In the genomic region with DNA sequence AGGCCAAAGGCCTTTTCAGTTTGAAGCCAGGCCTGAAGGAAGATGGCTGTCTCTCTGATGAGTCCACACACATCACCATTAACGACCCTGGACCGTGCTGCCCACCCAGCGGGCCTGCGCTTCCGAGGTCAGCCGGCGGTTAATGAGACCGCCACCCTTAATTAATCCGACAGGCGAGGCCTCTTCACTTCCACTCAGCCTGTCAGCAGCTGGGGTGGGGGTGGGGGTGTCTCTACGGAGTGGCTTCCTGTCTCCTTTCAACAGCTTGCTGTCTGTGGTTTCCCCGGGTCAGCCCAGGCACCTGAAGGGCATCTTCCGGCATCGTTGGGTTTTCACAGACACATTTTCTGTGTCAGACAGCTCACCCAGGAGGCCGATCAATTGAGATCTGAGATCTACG, we compare ENCODE assay signal across 10 mouse cellular contexts.
A peak's percentile ranks its signal among the peaks of the same experiment; 100 is the strongest.
DNase-seq lines count a peak whose midpoint lies in the region; ATAC-seq and TF ChIP-seq lines count a peak whose summit lies in the region.
"Had no signal": no experiment of that assay in that cellular context is flagged by ENCODE, and none has a peak within 500 bp of the region (broad histone marks: within the 10 kb centered on the region; RNA-seq: fewer than 3 reads in every experiment).

No protein-coding gene starts in this region.

- no peak overlapping the region for H3K4me3 ChIP-seq in forebrain, embryonic 12.5 days (replicated peaks)
- H3K4me3 ChIP-seq in forebrain, embryonic 15.5 days = no peak overlapping the region
- H3K4me3 ChIP-seq in midbrain, embryonic 12.5 days = no peak overlapping the region
- H3K4me3 ChIP-seq in midbrain, postnatal 0 days (ENCODE audit: low read depth, low read length) = no peak overlapping the region
- H3K4me3 ChIP-seq: limb, embryonic 15.5 days had no signal

- no peak overlapping the region for H3K4me2 ChIP-seq in forebrain, embryonic 12.5 days
- no peak overlapping the region for H3K4me2 ChIP-seq in forebrain, embryonic 15.5 days (replicated peaks)
- no peak overlapping the region for H3K4me2 ChIP-seq in midbrain, embryonic 12.5 days (replicated peaks)
- no peak overlapping the region for H3K4me2 ChIP-seq in midbrain, postnatal 0 days (ENCODE audit: low read depth, low read length, poor library complexity, severe bottlenecking)
- H3K4me2 ChIP-seq: limb, embryonic 15.5 days had no signal

- no peak for DNase-seq in midbrain, postnatal 0 days (ENCODE audit: low spot score)
- peak; percentile 90 for DNase-seq in naive thymus-derived CD4-positive, alpha-beta T cell, adult 2 months (ENCODE audit: low read depth)
- peak; percentile 79 for DNase-seq in thymus, postnatal 4 days
- no peak for DNase-seq in gastrocnemius, postnatal 4 days (ENCODE audit: low spot score in 2 of 2)
- DNase-seq in right cerebral cortex, adult 18-20 months = no peak
- DNase-seq: gastrocnemius, postnatal 14 days had no signal

- peak; percentile 52 for ATAC-seq in forebrain, embryonic 12.5 days (ENCODE audit: low FRiP score)
- no peak for ATAC-seq in forebrain, embryonic 15.5 days (replicated peaks)
- peak; percentile 50 for ATAC-seq in midbrain, embryonic 12.5 days (ENCODE audit: low FRiP score, low read depth)
- no peak for ATAC-seq in midbrain, postnatal 0 days (ENCODE audit: low FRiP score)

- H3K27me3 ChIP-seq in forebrain, embryonic 12.5 days = 0 out of 2 replicates have a peak, but pooled peaks cover 8% of the 10 kb centered on the region
- H3K27me3 ChIP-seq in forebrain, embryonic 15.5 days = no peaks in the 10 kb centered on the region
- no peaks in the 10 kb centered on the region; the same call in 1 of the 2 replicates for H3K27me3 ChIP-seq in midbrain, embryonic 12.5 days
- no peaks in the 10 kb centered on the region for H3K27me3 ChIP-seq in midbrain, postnatal 0 days (ENCODE audit: insufficient read depth, low read length)
- H3K27me3 ChIP-seq: limb, embryonic 15.5 days had no signal

- no peaks in the 10 kb centered on the region for H3K36me3 ChIP-seq in forebrain, embryonic 12.5 days (replicated peaks)
- H3K36me3 ChIP-seq in forebrain, embryonic 15.5 days = no peaks in the 10 kb centered on the region
- no peaks in the 10 kb centered on the region for H3K36me3 ChIP-seq in midbrain, embryonic 12.5 days
- H3K36me3 ChIP-seq in midbrain, postnatal 0 days (ENCODE audit: insufficient read depth, low read length) = no peaks in the 10 kb centered on the region
- H3K36me3 ChIP-seq: limb, embryonic 15.5 days had no signal

- no peaks in the 10 kb centered on the region for H3K9me3 ChIP-seq in forebrain, embryonic 12.5 days
- no peaks in the 10 kb centered on the region for H3K9me3 ChIP-seq in forebrain, embryonic 15.5 days
- no peaks in the 10 kb centered on the region for H3K9me3 ChIP-seq in midbrain, embryonic 12.5 days
- no peaks in the 10 kb centered on the region for H3K9me3 ChIP-seq in midbrain, postnatal 0 days (ENCODE audit: low read length)
- H3K9me3 ChIP-seq: limb, embryonic 15.5 days had no signal

- TF ChIP-seq CTCF in midbrain, postnatal 0 days (IDR thresholded peaks at IDR 0.05) = no peak

- 0 out of 2 replicates have a peak overlapping the region, but pooled peaks have one; percentile 38 for H3K27ac ChIP-seq in forebrain, embryonic 12.5 days
- no peak overlapping the region for H3K27ac ChIP-seq in forebrain, embryonic 15.5 days (replicated peaks)
- no peak overlapping the region for H3K27ac ChIP-seq in midbrain, embryonic 12.5 days (replicated peaks)
- no peak overlapping the region for H3K27ac ChIP-seq in midbrain, postnatal 0 days (ENCODE audit: low read depth, low read length)
- H3K27ac ChIP-seq: limb, embryonic 15.5 days had no signal

- peaks cover 52% of the 10 kb centered on the region for H3K4me1 ChIP-seq in forebrain, embryonic 12.5 days
- H3K4me1 ChIP-seq in forebrain, embryonic 15.5 days = peaks cover 48% of the 10 kb centered on the region
- peaks cover 46% of the 10 kb centered on the region for H3K4me1 ChIP-seq in midbrain, embryonic 12.5 days
- H3K4me1 ChIP-seq in midbrain, postnatal 0 days (ENCODE audit: insufficient read depth, low read length) = peaks cover 7% of the 10 kb centered on the region

- H3K9ac ChIP-seq in forebrain, embryonic 12.5 days = no peak overlapping the region
- no peak overlapping the region for H3K9ac ChIP-seq in forebrain, embryonic 15.5 days (replicated peaks)
- H3K9ac ChIP-seq in midbrain, embryonic 12.5 days (replicated peaks) = no peak overlapping the region
- H3K9ac ChIP-seq in midbrain, postnatal 0 days (replicated peaks; ENCODE audit: low read length, poor library complexity, severe bottlenecking) = no peak overlapping the region
- H3K9ac ChIP-seq: limb, embryonic 15.5 days had no signal

- WGBS in forebrain, embryonic 12.5 days = 27% methylated on average over 16 of the region's 16 CpGs
- WGBS in forebrain, embryonic 15.5 days = 20% methylated on average over 16 of the region's 16 CpGs
- whole genome bisulfite sequencing in midbrain, embryonic 12.5 days = 48% methylated on average over 16 of the region's 16 CpGs
- 28% methylated on average over 16 of the region's 16 CpGs for WGBS in midbrain, postnatal 0 days

Comparison
In these comparisons a context has a peak if more than half of its experiments do, and no peak if none do; other contexts are left out.
1. ATAC-seq: peak in forebrain, embryonic 12.5 days (single experiment) and midbrain, embryonic 12.5 days (single experiment); none in forebrain, embryonic 15.5 days (single experiment) and midbrain, postnatal 0 days (single experiment).
2. DNase-seq: peak in naive thymus-derived CD4-positive, alpha-beta T cell, adult 2 months (single experiment) and thymus, postnatal 4 days (single experiment); none in midbrain, postnatal 0 days (single experiment), gastrocnemius, postnatal 4 days (0 of 2) and right cerebral cortex, adult 18-20 months (single experiment).